Mouse (Mus musculus): ENCODE measurements around the gene Stac3. TPM values are rescaled to one million over a fixed set of nuclear protein-coding genes. Genes with fewer than 3 reads are reported as not detected.

Stac3 gene
- polyA plus RNA-seq, 1 experiment = 2.6 TPM

DNA sequence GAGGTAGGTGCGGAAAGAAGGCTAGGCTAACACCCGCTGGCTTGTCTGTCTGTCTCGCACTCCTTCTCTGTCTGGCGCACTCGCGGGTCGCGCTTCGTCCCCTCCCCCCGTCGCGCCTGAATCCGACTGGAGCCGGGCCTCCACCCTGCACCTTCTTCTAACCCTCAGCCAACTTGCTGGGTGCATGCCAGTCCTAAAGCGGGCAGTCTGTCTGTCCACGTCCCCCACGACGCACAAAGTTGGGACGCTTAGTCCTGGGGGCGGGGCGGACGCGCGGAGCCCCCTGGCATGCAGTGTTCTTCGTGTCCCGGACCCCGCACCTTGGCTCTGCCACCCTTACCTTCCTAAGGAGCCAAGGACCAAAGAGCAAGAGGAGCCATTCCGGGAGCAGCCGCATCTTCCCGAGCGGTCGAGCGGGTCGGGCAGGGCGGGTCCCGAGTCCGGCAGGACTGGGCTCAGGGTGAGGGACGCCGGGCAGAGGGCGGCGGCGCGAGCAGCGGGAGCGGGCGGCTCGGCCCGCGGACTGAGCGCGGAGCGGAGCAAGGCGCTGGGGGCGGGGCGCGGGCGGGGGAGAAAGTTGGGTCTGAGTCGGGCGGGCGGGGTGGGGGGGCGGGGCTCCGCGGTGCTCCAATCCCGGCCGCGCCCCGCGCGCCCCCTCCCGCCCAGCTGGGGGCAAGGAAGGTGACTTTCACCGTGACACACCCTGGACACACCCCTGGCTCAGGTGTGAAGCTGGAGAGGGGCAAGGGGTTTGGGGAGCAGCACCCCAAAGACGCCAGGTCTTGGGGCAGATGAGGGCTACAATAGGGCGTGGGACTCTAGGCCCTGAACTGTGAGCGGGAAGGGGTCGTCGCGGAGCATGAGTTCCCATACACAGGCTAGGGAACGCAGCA is 32.8 kb downstream of the Stac3 start, which contains the start of gene Nxph4:
TSS of gene Nxph4 (minus strand) at position 524 of the 893 bp plus-strand sequence.
- Histone ChIP-seq H3K9ac (ENCODE audit: low read depth, poor library complexity, severe bottlenecking) (peak within 1 kb of the TSS; percentile 26), H3K27me3 (ENCODE audit: control insufficient read depth, insufficient read depth, low read length, poor library complexity, severe bottlenecking) (peaks cover 8% of the 10 kb centered on the region; the same call in 1 of the 2 replicates), H3K36me3 (ENCODE audit: control insufficient read depth, insufficient read depth, low read length, poor library complexity, severe bottlenecking) (no peaks in the 10 kb centered on the region), H3K9me3 (replicated peaks; ENCODE audit: control insufficient read depth, insufficient read depth, low read length, poor library complexity, severe bottlenecking) (no peaks in the 10 kb centered on the region), H3K4me1 (ENCODE audit: control insufficient read depth, insufficient read depth, low read length) (peaks cover 7% of the 10 kb centered on the region), H3K4me3 (ENCODE audit: low read depth, low read length) (peak within 1 kb of the TSS; percentile 61), H3K27ac (ENCODE audit: insufficient read depth, low read length) (no peak within 1 kb of the TSS)
- TF ChIP-seq EP300 (IDR thresholded peaks at IDR 0.05; ENCODE audit: insufficient read depth, low read depth, low read length) (0 out of 2 replicates have a peak, but pooled peaks have one; percentile 41), POLR2A (IDR thresholded peaks at IDR 0.05; ENCODE audit: insufficient read depth, low read length) (no peak)

DNA sequence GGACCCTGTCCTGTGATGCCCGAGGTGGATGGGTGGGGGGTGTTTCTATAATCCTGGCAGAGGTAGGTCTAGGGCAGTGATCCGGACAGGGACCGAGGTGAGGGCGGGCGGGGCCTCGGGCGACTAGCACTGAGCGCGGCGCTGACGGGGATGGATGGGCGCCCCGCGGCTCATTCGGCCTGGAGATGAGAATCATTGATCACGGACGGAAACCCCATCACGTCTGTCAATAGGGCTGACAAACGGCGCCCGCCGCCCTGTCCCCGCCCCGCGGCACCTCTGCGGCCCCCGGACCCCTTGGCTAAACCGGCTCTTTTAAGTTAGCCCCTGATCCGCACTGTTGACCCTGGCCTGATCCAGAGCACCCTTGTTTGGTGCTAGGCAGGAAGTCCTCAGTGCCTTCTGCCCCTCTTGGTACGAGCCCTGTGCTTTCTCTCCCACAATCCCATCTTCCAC is 33.5 kb downstream of the Stac3 start:
- H3K27ac ChIP-seq (ENCODE audit: insufficient read depth, low read length) = no peak overlapping the region
- H3K9me3 ChIP-seq (replicated peaks; ENCODE audit: control insufficient read depth, insufficient read depth, low read length, poor library complexity, severe bottlenecking) = no peaks in the 10 kb centered on the region
- H3K36me3 ChIP-seq (ENCODE audit: control insufficient read depth, insufficient read depth, low read length, poor library complexity, severe bottlenecking) = no peaks in the 10 kb centered on the region
- TF ChIP-seq EP300 (IDR thresholded peaks at IDR 0.05; ENCODE audit: insufficient read depth, low read depth, low read length) = no peak
- TF ChIP-seq CTCF (IDR thresholded peaks at IDR 0.05; ENCODE audit: low read depth, low read length) = no peak
- no peak for TF ChIP-seq POLR2A (IDR thresholded peaks at IDR 0.05; ENCODE audit: insufficient read depth, low read length)
- H3K4me1 ChIP-seq (ENCODE audit: control insufficient read depth, insufficient read depth, low read length) = peaks cover 7% of the 10 kb centered on the region
- H3K9ac ChIP-seq (ENCODE audit: low read depth, poor library complexity, severe bottlenecking) = no peak overlapping the region
- H3K4me3 ChIP-seq (ENCODE audit: low read depth, low read length) = peak overlapping the region; percentile 58
- H3K27me3 ChIP-seq (ENCODE audit: control insufficient read depth, insufficient read depth, low read length, poor library complexity, severe bottlenecking) = peaks cover 8% of the 10 kb centered on the region; the same call in 1 of the 2 replicates

DNA sequence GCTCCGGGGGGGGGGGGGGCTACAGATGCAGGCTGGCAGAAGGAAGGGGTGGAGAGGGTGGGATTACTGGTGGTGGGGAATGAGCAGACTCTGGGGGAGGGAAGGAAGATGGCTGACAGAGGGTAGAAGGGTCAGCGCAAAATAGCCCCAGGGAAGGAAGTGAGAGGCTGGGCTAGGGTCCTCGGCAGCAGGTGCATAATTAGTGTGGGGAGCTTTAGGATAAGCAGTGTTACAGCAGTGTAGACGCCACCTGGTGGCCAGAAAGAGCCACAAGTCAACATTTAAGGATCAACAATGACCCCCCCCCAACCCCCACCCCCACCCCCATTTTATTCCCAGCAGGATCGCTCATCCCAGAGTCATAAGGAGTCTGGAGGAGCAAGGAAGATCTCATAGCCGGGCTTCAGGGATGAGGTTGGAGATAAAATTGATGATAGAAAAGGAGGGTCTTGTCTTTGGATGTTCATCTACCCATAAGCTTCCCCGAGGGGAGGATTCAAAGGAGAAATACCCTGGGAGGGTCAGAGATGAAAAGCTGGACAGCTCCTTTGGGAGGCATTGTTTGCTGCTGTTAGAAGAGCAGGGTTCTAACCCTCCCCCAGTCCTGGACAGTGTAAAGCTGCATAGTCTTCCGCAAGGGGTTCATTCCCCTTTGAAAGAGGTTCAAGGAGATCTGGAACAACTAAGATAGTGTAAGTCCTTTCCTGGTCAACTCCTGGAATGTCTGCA is 35.3 kb downstream of the Stac3 start:
- Histone ChIP-seq H3K27ac (ENCODE audit: insufficient read depth, low read length) (no peak overlapping the region), H3K4me1 (ENCODE audit: control insufficient read depth, insufficient read depth, low read length) (peaks cover 7% of the 10 kb centered on the region), H3K27me3 (ENCODE audit: control insufficient read depth, insufficient read depth, low read length, poor library complexity, severe bottlenecking) (peaks cover 4% of the 10 kb centered on the region; the same call in 1 of the 2 replicates), H3K9ac (ENCODE audit: low read depth, poor library complexity, severe bottlenecking) (no peak overlapping the region), H3K4me3 (ENCODE audit: low read depth, low read length) (no peak overlapping the region), H3K36me3 (ENCODE audit: control insufficient read depth, insufficient read depth, low read length, poor library complexity, severe bottlenecking) (no peaks in the 10 kb centered on the region), H3K9me3 (replicated peaks; ENCODE audit: control insufficient read depth, insufficient read depth, low read length, poor library complexity, severe bottlenecking) (no peaks in the 10 kb centered on the region)
- TF ChIP-seq EP300 (IDR thresholded peaks at IDR 0.05; ENCODE audit: insufficient read depth, low read depth, low read length) (0 out of 2 replicates have a peak, but pooled peaks have one; percentile 6), POLR2A (IDR thresholded peaks at IDR 0.05; ENCODE audit: insufficient read depth, low read length) (no peak), CTCF (IDR thresholded peaks at IDR 0.05; ENCODE audit: low read depth, low read length) (peak; percentile 53)

DNA sequence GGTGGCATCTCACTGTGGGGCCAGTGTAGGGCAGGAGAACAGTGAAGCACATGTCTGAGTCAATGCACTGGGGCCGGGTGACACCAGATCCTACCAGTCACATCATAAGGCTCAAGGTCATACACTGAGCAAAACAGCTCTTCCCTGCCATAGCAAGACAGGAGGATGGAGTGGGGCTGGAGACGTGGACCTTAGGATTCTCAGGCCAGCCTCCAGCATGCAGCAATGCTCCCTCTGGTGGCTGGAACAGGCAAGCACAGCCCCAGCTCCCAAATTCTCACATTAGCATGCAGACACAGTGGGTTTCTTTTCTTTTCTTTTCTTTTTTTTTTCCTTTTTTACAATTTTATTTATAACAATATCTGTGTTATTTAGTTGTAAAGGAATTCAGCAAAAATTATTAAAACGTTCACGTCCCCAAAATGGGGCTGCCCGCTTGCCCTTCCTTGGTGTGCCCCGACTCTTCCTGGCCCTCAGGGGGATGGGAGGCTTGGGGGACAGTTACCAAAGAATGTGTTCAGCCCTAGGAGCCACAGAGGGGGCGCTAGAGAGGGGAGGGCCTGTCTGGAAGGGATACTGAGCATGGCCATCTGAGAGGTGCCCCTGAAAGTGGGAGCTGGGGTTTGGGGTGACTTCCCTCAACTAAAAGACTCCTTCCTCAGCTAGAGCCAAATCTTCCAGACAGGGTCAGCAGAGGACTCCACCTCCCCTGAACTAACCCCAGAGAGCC is 36.5 kb downstream of the Stac3 start:
- no peak overlapping the region for H3K9ac ChIP-seq (ENCODE audit: low read depth, poor library complexity, severe bottlenecking)
- no peaks in the 10 kb centered on the region for H3K9me3 ChIP-seq (replicated peaks; ENCODE audit: control insufficient read depth, insufficient read depth, low read length, poor library complexity, severe bottlenecking)
- no peak overlapping the region for H3K4me3 ChIP-seq (ENCODE audit: low read depth, low read length)
- H3K4me1 ChIP-seq (ENCODE audit: control insufficient read depth, insufficient read depth, low read length) = peaks cover 7% of the 10 kb centered on the region
- no peak overlapping the region for H3K27ac ChIP-seq (ENCODE audit: insufficient read depth, low read length)
- H3K36me3 ChIP-seq (ENCODE audit: control insufficient read depth, insufficient read depth, low read length, poor library complexity, severe bottlenecking) = no peaks in the 10 kb centered on the region
- no peaks in the 10 kb centered on the region for H3K27me3 ChIP-seq (ENCODE audit: control insufficient read depth, insufficient read depth, low read length, poor library complexity, severe bottlenecking)
- TF ChIP-seq CTCF (IDR thresholded peaks at IDR 0.05; ENCODE audit: low read depth, low read length) (peak; percentile 98), EP300 (IDR thresholded peaks at IDR 0.05; ENCODE audit: insufficient read depth, low read depth, low read length) (no peak)

DNA sequence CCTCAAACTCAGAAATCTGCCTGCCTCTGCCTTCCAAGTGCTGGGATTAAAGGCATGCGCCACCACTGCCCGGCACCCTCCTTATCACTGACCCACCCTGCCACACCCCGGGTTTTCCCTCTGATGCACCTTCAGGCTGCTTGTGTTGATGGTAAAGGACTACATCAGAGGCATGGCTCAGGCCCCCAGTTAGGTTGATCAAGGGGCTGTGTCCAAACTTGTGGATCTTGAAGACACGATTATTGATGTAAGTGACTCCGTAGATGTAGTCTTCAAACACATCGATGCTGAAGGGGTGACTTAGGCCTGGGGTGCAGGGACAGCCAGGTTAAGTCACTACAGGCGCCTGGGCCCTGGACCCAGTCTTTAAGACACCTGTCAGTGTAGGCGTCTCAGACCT is 40.0 kb downstream of the Stac3 start:
- Histone ChIP-seq H3K9ac (ENCODE audit: low read depth, poor library complexity, severe bottlenecking) (no peak overlapping the region), H3K27me3 (ENCODE audit: control insufficient read depth, insufficient read depth, low read length, poor library complexity, severe bottlenecking) (no peaks in the 10 kb centered on the region), H3K9me3 (replicated peaks; ENCODE audit: control insufficient read depth, insufficient read depth, low read length, poor library complexity, severe bottlenecking) (no peaks in the 10 kb centered on the region), H3K36me3 (ENCODE audit: control insufficient read depth, insufficient read depth, low read length, poor library complexity, severe bottlenecking) (no peaks in the 10 kb centered on the region), H3K27ac (ENCODE audit: insufficient read depth, low read length) (no peak overlapping the region), H3K4me3 (ENCODE audit: low read depth, low read length) (no peak overlapping the region), H3K4me1 (ENCODE audit: control insufficient read depth, insufficient read depth, low read length) (peaks cover 4% of the 10 kb centered on the region)
- TF ChIP-seq EP300 (IDR thresholded peaks at IDR 0.05; ENCODE audit: insufficient read depth, low read depth, low read length) (no peak), CTCF (IDR thresholded peaks at IDR 0.05; ENCODE audit: low read depth, low read length) (no peak), POLR2A (IDR thresholded peaks at IDR 0.05; ENCODE audit: insufficient read depth, low read length) (no peak)
